Mouse (Mus musculus): ENCODE data around the gene Wbp4. TPM values are rescaled to one million over a fixed set of nuclear protein-coding genes. Genes with fewer than 3 reads are reported as not detected.
"Not testable (repeated sequence)": the region's sequence is repeated elsewhere in the genome, so short reads cannot be mapped to it uniquely, and the experiment has no call there.

Wbp4 gene
- 38.7 and 42.9 TPM in 2 replicates for polyA plus RNA-seq (2011; ENCODE audit: insufficient read depth, insufficient read length, low read depth, missing spikeins)

- H3K4me1 ChIP-seq (ENCODE audit: control insufficient read depth, insufficient read depth, low read length) = peaks cover 2% of the 10 kb centered on the region
- TF ChIP-seq POLR2A (IDR thresholded peaks at IDR 0.05; ENCODE audit: insufficient read depth, low read length) = no peak
- TF ChIP-seq EP300 (IDR thresholded peaks at IDR 0.05; ENCODE audit: insufficient read depth, low read depth, low read length) = peak; percentile 48; the same call in 1 of the 2 replicates
- H3K27ac ChIP-seq (ENCODE audit: insufficient read depth, low read length) = peak within 1 kb of the TSS; percentile 66
- H3K36me3 ChIP-seq (ENCODE audit: control insufficient read depth, insufficient read depth, low read length, poor library complexity, severe bottlenecking) = peaks cover 3% of the 10 kb centered on the region
- H3K4me3 ChIP-seq (ENCODE audit: low read depth, low read length) = peak within 1 kb of the TSS; percentile 77
- H3K27me3 ChIP-seq (ENCODE audit: control insufficient read depth, insufficient read depth, low read length, poor library complexity, severe bottlenecking) = no peaks in the 10 kb centered on the region
- no peaks in the 10 kb centered on the region for H3K9me3 ChIP-seq (replicated peaks; ENCODE audit: control insufficient read depth, insufficient read depth, low read length, poor library complexity, severe bottlenecking)
- peak within 1 kb of the TSS; percentile 93 for H3K9ac ChIP-seq (ENCODE audit: low read depth, poor library complexity, severe bottlenecking)
These were observed at the start of gene Wbp4 for GRCm38 (mm10) chr14:79481339-79482151. Wbp4 (minus strand) TSS chr14:79481520.

DNA sequence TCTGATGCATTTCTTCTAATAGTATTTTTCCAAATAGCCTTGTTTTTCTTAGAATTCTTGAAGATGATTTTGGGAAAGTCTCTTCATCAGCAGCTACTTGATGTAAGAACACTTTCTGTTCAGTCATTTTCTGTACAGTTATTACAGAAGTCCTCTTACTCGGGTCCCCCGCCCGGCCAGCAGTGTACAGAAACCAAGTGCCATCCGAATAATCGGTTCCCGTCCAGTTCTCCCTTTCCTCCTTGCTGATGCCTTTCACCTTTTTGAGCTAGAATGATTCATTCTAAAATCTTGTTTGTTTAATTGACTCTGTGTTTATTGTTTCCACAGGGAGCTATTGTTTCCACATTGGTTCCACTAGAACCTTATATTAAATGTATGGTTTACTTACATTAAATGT is 49.4 kb upstream of the Wbp4 start:
- Histone ChIP-seq H3K9ac (ENCODE audit: low read depth, poor library complexity, severe bottlenecking) (no peak overlapping the region), H3K4me1 (ENCODE audit: control insufficient read depth, insufficient read depth, low read length) (no peaks in the 10 kb centered on the region), H3K4me3 (ENCODE audit: low read depth, low read length) (no peak overlapping the region), H3K9me3 (replicated peaks; ENCODE audit: control insufficient read depth, insufficient read depth, low read length, poor library complexity, severe bottlenecking) (no peaks in the 10 kb centered on the region), H3K27me3 (ENCODE audit: control insufficient read depth, insufficient read depth, low read length, poor library complexity, severe bottlenecking) (no peaks in the 10 kb centered on the region), H3K36me3 (ENCODE audit: control insufficient read depth, insufficient read depth, low read length, poor library complexity, severe bottlenecking) (no peaks in the 10 kb centered on the region), H3K27ac (ENCODE audit: insufficient read depth, low read length) (no peak overlapping the region)
- no peak for TF ChIP-seq CTCF (IDR thresholded peaks at IDR 0.05; ENCODE audit: low read depth, low read length)
- TF ChIP-seq EP300 (IDR thresholded peaks at IDR 0.05; ENCODE audit: insufficient read depth, low read depth, low read length) = no peak
- TF ChIP-seq POLR2A (IDR thresholded peaks at IDR 0.05; ENCODE audit: insufficient read depth, low read length) = no peak

- Histone ChIP-seq H3K36me3 (ENCODE audit: control insufficient read depth, insufficient read depth, low read length, poor library complexity, severe bottlenecking) (no peaks in the 10 kb centered on the region), H3K27me3 (ENCODE audit: control insufficient read depth, insufficient read depth, low read length, poor library complexity, severe bottlenecking) (no peaks in the 10 kb centered on the region), H3K27ac (ENCODE audit: insufficient read depth, low read length) (no peak overlapping the region), H3K4me3 (ENCODE audit: low read depth, low read length) (no peak overlapping the region), H3K9me3 (replicated peaks; ENCODE audit: control insufficient read depth, insufficient read depth, low read length, poor library complexity, severe bottlenecking) (no peaks in the 10 kb centered on the region), H3K9ac (ENCODE audit: low read depth, poor library complexity, severe bottlenecking) (no peak overlapping the region), H3K4me1 (ENCODE audit: control insufficient read depth, insufficient read depth, low read length) (no peaks in the 10 kb centered on the region)
- TF ChIP-seq POLR2A (IDR thresholded peaks at IDR 0.05; ENCODE audit: insufficient read depth, low read length) (no peak), EP300 (IDR thresholded peaks at IDR 0.05; ENCODE audit: insufficient read depth, low read depth, low read length) (no peak), CTCF (IDR thresholded peaks at IDR 0.05; ENCODE audit: low read depth, low read length) (no peak)
These were observed 48.5 kb upstream of the Wbp4 start for GRCm38 (mm10) chr14:79529581-79530554.

DNA sequence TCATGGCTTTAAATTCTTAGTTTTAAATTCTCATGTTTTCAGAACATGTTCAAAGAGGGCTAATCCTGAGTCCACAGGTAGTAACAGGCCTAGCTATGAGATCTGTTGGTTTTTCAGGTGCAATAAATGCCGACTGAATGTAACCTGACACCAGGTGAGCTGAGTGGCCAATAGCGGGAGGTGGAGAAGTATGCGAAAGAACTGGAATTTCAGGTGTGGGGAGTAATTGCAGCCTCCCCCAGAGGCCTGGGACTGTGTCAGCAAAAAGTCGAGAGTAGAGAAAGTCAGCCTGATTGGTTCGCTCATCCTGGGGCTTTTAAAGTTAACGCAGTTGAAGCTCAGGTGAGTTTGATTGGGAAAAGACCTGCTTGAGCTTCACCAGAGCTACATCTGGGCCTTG is 46.4 kb upstream of the Wbp4 start:
- TF ChIP-seq CTCF (IDR thresholded peaks at IDR 0.05; ENCODE audit: low read depth, low read length) = no peak
- TF ChIP-seq POLR2A (IDR thresholded peaks at IDR 0.05; ENCODE audit: insufficient read depth, low read length) = no peak
- TF ChIP-seq EP300 (IDR thresholded peaks at IDR 0.05; ENCODE audit: insufficient read depth, low read depth, low read length) = no peak
- Histone ChIP-seq H3K27me3 (ENCODE audit: control insufficient read depth, insufficient read depth, low read length, poor library complexity, severe bottlenecking) (no peaks in the 10 kb centered on the region), H3K9ac (ENCODE audit: low read depth, poor library complexity, severe bottlenecking) (no peak overlapping the region), H3K9me3 (replicated peaks; ENCODE audit: control insufficient read depth, insufficient read depth, low read length, poor library complexity, severe bottlenecking) (no peaks in the 10 kb centered on the region), H3K27ac (ENCODE audit: insufficient read depth, low read length) (no peak overlapping the region), H3K36me3 (ENCODE audit: control insufficient read depth, insufficient read depth, low read length, poor library complexity, severe bottlenecking) (no peaks in the 10 kb centered on the region), H3K4me1 (ENCODE audit: control insufficient read depth, insufficient read depth, low read length) (no peaks in the 10 kb centered on the region), H3K4me3 (ENCODE audit: low read depth, low read length) (no peak overlapping the region)

DNA sequence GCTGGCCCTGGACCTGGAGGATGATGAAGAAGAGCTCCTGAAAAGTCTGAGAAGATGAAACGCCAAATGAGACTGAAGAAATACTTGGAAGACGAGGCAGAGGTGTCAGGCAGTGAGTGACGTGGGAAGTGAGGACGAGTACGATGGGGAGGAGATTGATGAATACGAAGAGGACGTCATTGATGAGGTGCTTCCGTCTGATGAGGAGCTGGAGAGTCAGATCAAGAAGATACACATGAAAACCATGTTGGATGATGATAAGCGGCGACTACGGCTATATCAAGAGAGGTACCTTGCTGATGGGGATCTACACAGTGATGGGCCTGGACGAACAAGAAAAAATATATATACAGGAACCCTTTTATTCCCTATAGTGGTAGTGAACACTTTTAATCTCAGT is 44.8 kb upstream of the Wbp4 start:
- H3K27me3 ChIP-seq (ENCODE audit: control insufficient read depth, insufficient read depth, low read length, poor library complexity, severe bottlenecking); H3K9ac ChIP-seq (ENCODE audit: low read depth, poor library complexity, severe bottlenecking); H3K4me3 ChIP-seq (ENCODE audit: low read depth, low read length); H3K4me1 ChIP-seq (ENCODE audit: control insufficient read depth, insufficient read depth, low read length); H3K36me3 ChIP-seq (ENCODE audit: control insufficient read depth, insufficient read depth, low read length, poor library complexity, severe bottlenecking); H3K27ac ChIP-seq (ENCODE audit: insufficient read depth, low read length); H3K9me3 ChIP-seq (replicated peaks; ENCODE audit: control insufficient read depth, insufficient read depth, low read length, poor library complexity, severe bottlenecking): not testable (repeated sequence)

DNA sequence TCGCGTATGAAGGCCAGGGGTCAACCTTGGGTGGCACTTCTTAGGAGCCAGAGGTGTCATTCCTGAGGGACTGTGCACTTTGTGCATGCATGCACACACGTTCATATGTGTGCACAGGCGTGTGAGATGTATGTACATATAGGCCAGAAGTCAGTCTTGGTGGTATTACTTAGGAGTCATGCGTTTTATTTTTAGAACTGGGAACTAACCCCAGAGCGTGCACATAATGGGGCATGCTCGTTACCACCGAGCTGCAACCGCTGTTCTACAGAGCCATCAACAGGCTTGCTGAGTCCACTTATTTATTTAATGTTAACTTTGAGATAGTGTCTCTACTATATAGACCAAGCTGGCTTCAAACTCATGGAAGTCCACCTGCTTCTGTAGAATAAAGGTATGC is 41.1 kb upstream of the Wbp4 start:
- TF ChIP-seq CTCF (IDR thresholded peaks at IDR 0.05; ENCODE audit: low read depth, low read length) (no peak), EP300 (IDR thresholded peaks at IDR 0.05; ENCODE audit: insufficient read depth, low read depth, low read length) (no peak), POLR2A (IDR thresholded peaks at IDR 0.05; ENCODE audit: insufficient read depth, low read length) (no peak)
- H3K27ac ChIP-seq (ENCODE audit: insufficient read depth, low read length) = no peak overlapping the region
- H3K9me3 ChIP-seq (replicated peaks; ENCODE audit: control insufficient read depth, insufficient read depth, low read length, poor library complexity, severe bottlenecking) = no peaks in the 10 kb centered on the region
- H3K4me3 ChIP-seq (ENCODE audit: low read depth, low read length) = no peak overlapping the region
- H3K36me3 ChIP-seq (ENCODE audit: control insufficient read depth, insufficient read depth, low read length, poor library complexity, severe bottlenecking) = no peaks in the 10 kb centered on the region
- no peaks in the 10 kb centered on the region for H3K4me1 ChIP-seq (ENCODE audit: control insufficient read depth, insufficient read depth, low read length)
- H3K27me3 ChIP-seq (ENCODE audit: control insufficient read depth, insufficient read depth, low read length, poor library complexity, severe bottlenecking) = no peaks in the 10 kb centered on the region
- no peak overlapping the region for H3K9ac ChIP-seq (ENCODE audit: low read depth, poor library complexity, severe bottlenecking)

All from ES-Bruce4 (cell line).